ENCODE assay signal across 19 mouse cellular contexts in genomic region chr11:35389341-35389740, GRCm38 (mm10).
DNase-seq lines count a peak whose midpoint lies in the region; ATAC-seq and TF ChIP-seq lines count a peak whose summit lies in the region.
"Had no signal": no experiment of that assay in that cellular context is flagged by ENCODE, and none has a peak within 500 bp of the region (broad histone marks: within the 10 kb centered on the region; RNA-seq: fewer than 3 reads in every experiment).

No protein-coding gene starts in this region.

- no peak overlapping the region for H3K9ac ChIP-seq in forebrain, postnatal 0 days
- H3K9ac ChIP-seq in forebrain, embryonic 11.5 days (ENCODE audit: low read length) = no peak overlapping the region
- H3K9ac ChIP-seq in embryonic facial prominence, embryonic 12.5 days = no peak overlapping the region
- H3K9ac ChIP-seq: hindbrain, embryonic 13.5 days; intestine, embryonic 15.5 days; lung, embryonic 15.5 days; midbrain, embryonic 12.5 days had no signal

- intact Hi-C loops in heart, postnatal 25 days (cut with DNase I) = no loop called here

- DNase-seq in forebrain, postnatal 0 days = no peak
- DNase-seq in forebrain, embryonic 11.5 days (ENCODE audit: low spot score) = no peak
- DNase-seq in ES-CJ7 (ENCODE audit: low read depth, low spot score) = peak; percentile 60
- peak; percentile 22 for DNase-seq in cerebellum, adult 8-10 months
- no peak for DNase-seq in c-Kit-positive CD71-positive TER-119-positive erythroid progenitor cells, embryonic 14.5 days (ENCODE audit: low spot score)
- no peak for DNase-seq in heart, postnatal 25 days (ENCODE audit: low spot score)
- DNase-seq in T-cell, adult 2 months (ENCODE audit: low spot score) = no peak
- DNase-seq: gastrocnemius, postnatal 14 days; liver; retina, postnatal 1 day; thymus, postnatal 4 days had no signal

- no peaks in the 10 kb centered on the region for H3K4me1 ChIP-seq in forebrain, postnatal 0 days (ENCODE audit: insufficient read depth)
- H3K4me1 ChIP-seq in forebrain, embryonic 11.5 days (replicated peaks; ENCODE audit: control insufficient read depth, insufficient read depth, low read length) = no peaks in the 10 kb centered on the region
- H3K4me1 ChIP-seq in embryonic facial prominence, embryonic 12.5 days = peaks cover 71% of the 10 kb centered on the region
- H3K4me1 ChIP-seq: hindbrain, embryonic 13.5 days; midbrain, embryonic 12.5 days had no signal

- no peaks in the 10 kb centered on the region for H3K9me3 ChIP-seq in forebrain, postnatal 0 days (ENCODE audit: low read length)
- H3K9me3 ChIP-seq in forebrain, embryonic 11.5 days (ENCODE audit: control insufficient read depth, low read length) = no peaks in the 10 kb centered on the region
- no peaks in the 10 kb centered on the region for H3K9me3 ChIP-seq in embryonic facial prominence, embryonic 12.5 days
- H3K9me3 ChIP-seq: hindbrain, embryonic 13.5 days; intestine, embryonic 15.5 days; lung, embryonic 15.5 days; midbrain, embryonic 12.5 days had no signal

- 0 out of 2 replicates have a peak overlapping the region, but pooled peaks have one; percentile 4 for H3K27ac ChIP-seq in forebrain, postnatal 0 days (ENCODE audit: low read depth, low read length)
- H3K27ac ChIP-seq in forebrain, embryonic 11.5 days (ENCODE audit: low read depth, low read length) = no peak overlapping the region
- H3K27ac ChIP-seq in embryonic facial prominence, embryonic 12.5 days = 0 out of 2 replicates have a peak overlapping the region, but pooled peaks have one; percentile 23
- H3K27ac ChIP-seq: hindbrain, embryonic 13.5 days; intestine, embryonic 15.5 days; lung, embryonic 15.5 days; macrophage; midbrain, embryonic 12.5 days had no signal

- no peaks in the 10 kb centered on the region for H3K27me3 ChIP-seq in forebrain, postnatal 0 days (ENCODE audit: insufficient read depth, low read length)
- no peaks in the 10 kb centered on the region for H3K27me3 ChIP-seq in forebrain, embryonic 11.5 days (ENCODE audit: control insufficient read depth, insufficient read depth, low read length)
- no peaks in the 10 kb centered on the region for H3K27me3 ChIP-seq in embryonic facial prominence, embryonic 12.5 days
- H3K27me3 ChIP-seq: intestine, embryonic 15.5 days; lung, embryonic 15.5 days had no signal

- H3K4me3 ChIP-seq in forebrain, postnatal 0 days (ENCODE audit: low read depth, low read length) = no peak overlapping the region
- H3K4me3 ChIP-seq in forebrain, embryonic 11.5 days (ENCODE audit: low read depth, low read length) = no peak overlapping the region
- H3K4me3 ChIP-seq in embryonic facial prominence, embryonic 12.5 days = no peak overlapping the region
- H3K4me3 ChIP-seq: hindbrain, embryonic 13.5 days; intestine, embryonic 15.5 days; lung, embryonic 15.5 days; midbrain, embryonic 12.5 days had no signal

- H3K4me2 ChIP-seq in forebrain, postnatal 0 days (ENCODE audit: low read depth) = no peak overlapping the region
- no peak overlapping the region for H3K4me2 ChIP-seq in forebrain, embryonic 11.5 days (ENCODE audit: low read depth, low read length, severe bottlenecking)
- H3K4me2 ChIP-seq in embryonic facial prominence, embryonic 12.5 days (replicated peaks) = no peak overlapping the region
- H3K4me2 ChIP-seq: hindbrain, embryonic 13.5 days; intestine, embryonic 15.5 days; lung, embryonic 15.5 days; midbrain, embryonic 12.5 days had no signal

- no peak for ATAC-seq in forebrain, postnatal 0 days
- ATAC-seq in forebrain, embryonic 11.5 days (replicated peaks; ENCODE audit: low FRiP score) = no peak
- no peak for ATAC-seq in embryonic facial prominence, embryonic 12.5 days (ENCODE audit: insufficient number of reproducible peaks, insufficient read depth, low FRiP score, low TSS enrichment)
- ATAC-seq: forebrain, embryonic 16.5 days; intestine, embryonic 15.5 days; Patski had no signal

- H3K36me3 ChIP-seq in forebrain, postnatal 0 days (ENCODE audit: insufficient read depth) = no peaks in the 10 kb centered on the region
- H3K36me3 ChIP-seq in forebrain, embryonic 11.5 days (ENCODE audit: control insufficient read depth, insufficient read depth, low read length) = no peaks in the 10 kb centered on the region
- H3K36me3 ChIP-seq in embryonic facial prominence, embryonic 12.5 days = no peaks in the 10 kb centered on the region
- H3K36me3 ChIP-seq: hindbrain, embryonic 13.5 days; intestine, embryonic 15.5 days; lung, embryonic 15.5 days; midbrain, embryonic 12.5 days had no signal

- 69% methylated on average over 7 of the region's 7 CpGs for WGBS in forebrain, postnatal 0 days
- WGBS in forebrain, embryonic 11.5 days = 80% methylated on average over 7 of the region's 7 CpGs
- 72% methylated on average over 7 of the region's 7 CpGs for WGBS in embryonic facial prominence, embryonic 12.5 days

- no peak for TF ChIP-seq CTCF in forebrain, postnatal 0 days (IDR thresholded peaks at IDR 0.05; ENCODE audit: low read depth)

Comparison
In these comparisons a context has a peak if more than half of its experiments do, and no peak if none do; other contexts are left out.
1. DNase-seq: peak in ES-CJ7 (single experiment) and cerebellum, adult 8-10 months (single experiment); none in forebrain, postnatal 0 days (single experiment), forebrain, embryonic 11.5 days (single experiment), c-Kit-positive CD71-positive TER-119-positive erythroid progenitor cells, embryonic 14.5 days (single experiment), heart, postnatal 25 days (single experiment) and T-cell, adult 2 months (single experiment).